Mouse (Mus musculus) lung, postnatal 0 days (tissue): ENCODE measurements around the gene Isca1.
A peak's percentile ranks its signal among the peaks of the same experiment; 100 is the strongest.

Experiments used
- CTCF ChIP-seq: IDR thresholded peaks from 2 replicates; pipeline ENCODE4 v1.5.1; 2016; ENCODE audit warnings: antibody characterized with exemption, mild to moderate bottlenecking
- EP300 ChIP-seq: IDR thresholded peaks from 2 replicates; pipeline ENCODE4 v1.6.1; 2016; ENCODE audit warnings: antibody characterized with exemption, mild to moderate bottlenecking, control low read depth

- peak; percentile 62 for TF ChIP-seq CTCF
- no peak for TF ChIP-seq EP300
Observed at GRCm38 (mm10) chr13:59779213-59779612, 9.6 kb upstream of the Isca1 start.
